Mouse (Mus musculus): ENCODE measurements around the gene Pkm. TPM values are rescaled to one million over a fixed set of nuclear protein-coding genes. Genes with fewer than 3 reads are reported as not detected.

Pkm gene
- total and polyA plus RNA-seq, 2 experiments from 2014 or later = 1,312 to 1,588 TPM

DNA sequence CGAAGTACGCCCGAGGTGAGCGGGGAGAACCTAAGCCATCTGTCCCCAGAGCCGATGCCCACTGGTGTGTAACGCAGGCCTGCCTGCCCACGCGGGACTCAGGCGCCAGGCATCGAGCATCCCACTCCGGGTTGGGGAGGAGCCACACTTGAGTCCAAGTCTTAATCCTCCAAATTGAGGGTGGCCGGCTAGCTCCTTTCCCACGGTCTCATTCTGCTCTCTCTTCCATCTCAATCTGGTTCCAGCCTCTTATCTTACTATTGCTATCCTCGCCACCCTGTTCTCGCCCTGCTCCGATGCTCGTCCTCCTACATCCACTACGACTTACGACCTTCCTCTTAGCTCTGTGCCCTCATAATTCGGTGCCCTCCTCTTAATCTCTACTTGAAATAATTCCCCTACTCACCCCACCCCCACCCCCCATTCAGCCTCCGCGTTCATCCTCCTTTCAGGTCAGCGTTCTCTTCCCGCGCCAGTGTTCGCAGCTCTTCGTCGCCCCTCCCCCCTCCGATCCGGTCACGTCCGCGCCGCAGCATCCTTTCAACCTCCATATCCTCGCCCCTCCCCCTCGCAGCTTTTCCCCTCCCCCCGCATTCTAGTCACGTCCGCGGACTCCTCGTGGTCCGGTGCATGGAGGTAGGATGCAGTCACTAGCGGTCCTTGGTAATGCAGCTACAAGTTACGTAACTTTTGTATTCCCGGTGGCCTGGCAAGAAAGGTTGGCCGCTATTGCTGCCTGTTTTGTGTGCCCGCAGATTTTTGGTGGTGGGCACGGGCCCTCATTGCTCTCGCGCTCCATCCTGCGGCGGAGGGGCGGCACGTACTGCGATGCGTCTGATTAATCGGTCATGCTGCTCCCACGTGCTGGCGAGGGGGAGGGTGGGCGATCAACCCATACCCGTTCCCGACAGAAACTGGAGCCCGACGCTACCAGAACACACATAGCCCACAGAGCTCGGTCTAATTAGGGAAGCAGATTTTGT lies 758 bp downstream of the Pkm start:
- peak; percentile 15; the same call in 1 of the 2 replicates for ATAC-seq (ENCODE audit: insufficient read depth, low read depth)
- Histone ChIP-seq H3K9ac (replicated peaks; ENCODE audit: low read depth, low read length) (peak overlapping the region; percentile 75), H3K4me3 (ENCODE audit: low read depth, low read length) (peak overlapping the region; percentile 90), H3K4me1 (ENCODE audit: control insufficient read depth, insufficient read depth) (peaks cover 37% of the 10 kb centered on the region), H3K36me3 (replicated peaks; ENCODE audit: control insufficient read depth, insufficient read depth, low read length) (no peaks in the 10 kb centered on the region; the same call in 1 of the 2 replicates), H3K27ac (ENCODE audit: low read depth) (peak overlapping the region; percentile 98), H3K27me3 (ENCODE audit: control insufficient read depth, insufficient read depth, low read length) (no peaks in the 10 kb centered on the region), H3K9me3 (replicated peaks; ENCODE audit: control insufficient read depth, low read length) (no peaks in the 10 kb centered on the region), H3K4me2 (ENCODE audit: low read depth, low read length) (peak overlapping the region; percentile 63)
- DNase-seq (ENCODE audit: low spot score) = peak; percentile 78
- TF ChIP-seq EP300 (IDR thresholded peaks at IDR 0.05; ENCODE audit: low read depth) = no peak
- peak; percentile 32 for TF ChIP-seq CTCF (IDR thresholded peaks at IDR 0.05; ENCODE audit: low read depth)
- WGBS = under 1% methylated on average over 65 of the region's 65 CpGs

DNA sequence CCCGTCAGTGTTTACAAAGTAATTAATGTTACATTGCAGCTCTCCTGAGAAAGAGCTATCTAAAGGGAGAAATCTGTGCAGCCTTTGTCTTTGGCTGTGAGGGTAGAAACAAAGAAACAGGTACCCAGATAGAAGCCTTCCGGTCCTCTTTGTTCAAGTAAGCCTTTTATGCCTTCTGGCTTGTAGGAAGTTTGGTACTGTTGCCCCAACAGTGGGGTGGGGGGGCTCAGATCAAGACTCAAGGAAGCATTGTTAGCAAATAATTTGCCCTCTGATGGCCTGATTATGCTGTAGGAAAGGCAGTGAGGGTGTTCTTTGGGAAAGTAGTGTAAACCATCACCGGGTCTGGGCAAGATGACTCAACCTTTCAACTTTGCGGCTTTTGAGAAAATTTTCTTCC lies 2.0 kb downstream of the Pkm start:
- Histone ChIP-seq H3K9ac (replicated peaks; ENCODE audit: low read depth, low read length) (peak overlapping the region; percentile 75), H3K27me3 (ENCODE audit: control insufficient read depth, insufficient read depth, low read length) (no peaks in the 10 kb centered on the region), H3K4me3 (ENCODE audit: low read depth, low read length) (peak overlapping the region; percentile 90), H3K36me3 (replicated peaks; ENCODE audit: control insufficient read depth, insufficient read depth, low read length) (peaks cover 4% of the 10 kb centered on the region; the same call in 1 of the 2 replicates), H3K27ac (ENCODE audit: low read depth) (peak overlapping the region; percentile 98), H3K4me1 (ENCODE audit: control insufficient read depth, insufficient read depth) (peaks cover 47% of the 10 kb centered on the region), H3K4me2 (ENCODE audit: low read depth, low read length) (peak overlapping the region; percentile 63), H3K9me3 (replicated peaks; ENCODE audit: control insufficient read depth, low read length) (no peaks in the 10 kb centered on the region)
- no peak for ATAC-seq (ENCODE audit: insufficient read depth, low read depth)
- TF ChIP-seq CTCF (IDR thresholded peaks at IDR 0.05; ENCODE audit: low read depth) (no peak), EP300 (IDR thresholded peaks at IDR 0.05; ENCODE audit: low read depth) (no peak)
- DNase-seq (ENCODE audit: low spot score) = no peak
- 12% methylated on average over 4 of the region's 4 CpGs for WGBS

DNA sequence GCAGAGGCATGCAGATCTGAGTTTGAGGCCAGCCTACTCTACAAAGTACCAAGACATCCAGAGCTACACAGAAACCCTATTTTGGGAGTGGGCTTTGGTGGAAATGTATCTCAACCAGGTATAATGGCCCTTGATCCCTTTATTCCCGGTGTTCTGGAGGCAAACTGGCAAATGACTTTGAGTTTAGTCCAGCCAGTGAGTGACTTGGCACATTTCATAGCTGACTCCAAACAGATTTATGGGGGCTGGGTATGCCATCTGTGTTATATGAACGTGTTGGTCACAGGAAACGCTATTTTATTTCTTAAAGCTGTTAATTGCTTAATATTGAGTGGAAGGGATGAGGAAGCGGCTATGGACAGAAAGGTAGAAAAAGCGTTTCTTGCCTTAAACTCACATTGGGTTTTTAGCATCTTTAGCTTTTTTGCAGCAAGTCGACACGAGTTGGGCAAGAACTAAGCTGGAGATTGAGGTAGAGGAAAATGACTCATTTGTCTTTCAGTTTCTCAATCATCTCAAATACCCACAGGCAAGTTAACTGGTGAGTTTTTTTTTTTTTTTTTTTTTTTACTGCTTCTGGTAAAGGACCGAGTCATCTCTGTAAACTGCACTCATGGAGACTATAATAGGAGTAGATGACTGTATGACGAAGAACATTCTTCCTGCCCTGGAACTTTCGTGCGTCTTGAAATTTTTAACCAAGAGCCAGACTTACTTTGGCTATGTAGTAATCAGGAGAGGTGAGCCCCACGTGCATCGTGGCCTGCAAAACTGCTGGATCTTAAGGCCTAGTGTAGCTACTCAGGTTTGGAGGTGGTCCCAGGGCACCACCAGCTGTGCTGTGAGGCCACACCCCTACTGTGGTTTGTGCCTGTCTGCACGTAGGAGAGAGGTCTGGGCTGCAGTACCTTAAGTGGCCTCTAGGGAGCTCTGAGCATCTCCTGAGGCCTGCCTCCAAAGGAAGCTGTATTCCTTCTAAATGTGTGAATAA lies 3.2 kb downstream of the Pkm start:
- Histone ChIP-seq H3K9ac (replicated peaks; ENCODE audit: low read depth, low read length) (no peak overlapping the region; the same call in 1 of the 2 replicates), H3K4me2 (ENCODE audit: low read depth, low read length) (peak overlapping the region; percentile 63), H3K4me1 (ENCODE audit: control insufficient read depth, insufficient read depth) (peaks cover 57% of the 10 kb centered on the region), H3K4me3 (ENCODE audit: low read depth, low read length) (peak overlapping the region; percentile 90), H3K36me3 (replicated peaks; ENCODE audit: control insufficient read depth, insufficient read depth, low read length) (peaks cover 4% of the 10 kb centered on the region; the same call in 1 of the 2 replicates), H3K27me3 (ENCODE audit: control insufficient read depth, insufficient read depth, low read length) (no peaks in the 10 kb centered on the region), H3K9me3 (replicated peaks; ENCODE audit: control insufficient read depth, low read length) (no peaks in the 10 kb centered on the region), H3K27ac (ENCODE audit: low read depth) (peak overlapping the region; percentile 98)
- DNase-seq (ENCODE audit: low spot score) (peak; percentile 86), ATAC-seq (ENCODE audit: insufficient read depth, low read depth) (0 out of 2 replicates have a peak, but pooled peaks have one; percentile 22)
- TF ChIP-seq CTCF (IDR thresholded peaks at IDR 0.05; ENCODE audit: low read depth) (peak; percentile 73), EP300 (IDR thresholded peaks at IDR 0.05; ENCODE audit: low read depth) (no peak)
- 11% methylated on average over 14 of the region's 14 CpGs for WGBS

DNA sequence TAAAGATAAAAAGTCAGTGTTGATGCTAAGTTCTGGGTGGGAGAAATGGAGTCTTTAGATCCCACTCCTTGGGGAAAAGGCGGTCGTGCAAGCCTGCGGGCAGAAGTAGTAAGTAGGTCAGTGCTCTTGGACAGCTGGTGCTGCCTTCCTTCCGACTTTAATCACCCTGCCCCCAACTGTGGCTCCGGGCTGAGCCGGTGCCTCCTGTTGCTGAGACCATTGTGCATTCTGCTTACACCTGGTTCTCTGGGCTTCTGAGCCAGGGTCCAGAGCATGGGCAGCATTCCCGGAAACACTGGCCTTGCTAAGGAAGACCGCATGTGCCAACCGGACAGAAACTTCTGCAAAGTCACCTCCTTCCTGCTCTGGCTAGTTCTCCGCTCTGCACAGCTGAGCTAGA lies 4.3 kb downstream of the Pkm start:
- Histone ChIP-seq H3K4me2 (ENCODE audit: low read depth, low read length) (peak overlapping the region; percentile 63), H3K4me3 (ENCODE audit: low read depth, low read length) (peak overlapping the region; percentile 90), H3K27me3 (ENCODE audit: control insufficient read depth, insufficient read depth, low read length) (no peaks in the 10 kb centered on the region), H3K36me3 (replicated peaks; ENCODE audit: control insufficient read depth, insufficient read depth, low read length) (peaks cover 8% of the 10 kb centered on the region), H3K9me3 (replicated peaks; ENCODE audit: control insufficient read depth, low read length) (no peaks in the 10 kb centered on the region), H3K27ac (ENCODE audit: low read depth) (peak overlapping the region; percentile 98), H3K9ac (replicated peaks; ENCODE audit: low read depth, low read length) (peak overlapping the region; percentile 4; the same call in 1 of the 2 replicates), H3K4me1 (ENCODE audit: control insufficient read depth, insufficient read depth) (peaks cover 61% of the 10 kb centered on the region)
- TF ChIP-seq CTCF (IDR thresholded peaks at IDR 0.05; ENCODE audit: low read depth) (no peak), EP300 (IDR thresholded peaks at IDR 0.05; ENCODE audit: low read depth) (no peak)
- WGBS = 15% methylated on average over 10 of the region's 10 CpGs
- DNase-seq (ENCODE audit: low spot score) (no peak), ATAC-seq (ENCODE audit: insufficient read depth, low read depth) (no peak)
